Mouse (Mus musculus) brain, embryonic 14.5 days (tissue): Measurements from ENCODE around the gene Pla2g3.

Experiments
- CTCF ChIP-seq: fragments of 200-500 bp; IDR thresholded peaks from 2 replicates; pipeline ENCODE4 v1.5.1; 2012; ENCODE audit warnings: inconsistent platforms, mild to moderate bottlenecking, moderate library complexity, borderline replicate concordance; ENCODE audit not compliant: insufficient read depth, insufficient read length; ENCODE audit errors: extremely low read depth
- POLR2A ChIP-seq: fragments of 200-500 bp; IDR thresholded peaks from 2 replicates; pipeline ENCODE4 v1.6.1; 2012; ENCODE audit warnings: mild to moderate bottlenecking, inconsistent platforms, borderline replicate concordance; ENCODE audit not compliant: poor library complexity, insufficient read depth, insufficient read length, severe bottlenecking; ENCODE audit errors: extremely low read depth

DNA sequence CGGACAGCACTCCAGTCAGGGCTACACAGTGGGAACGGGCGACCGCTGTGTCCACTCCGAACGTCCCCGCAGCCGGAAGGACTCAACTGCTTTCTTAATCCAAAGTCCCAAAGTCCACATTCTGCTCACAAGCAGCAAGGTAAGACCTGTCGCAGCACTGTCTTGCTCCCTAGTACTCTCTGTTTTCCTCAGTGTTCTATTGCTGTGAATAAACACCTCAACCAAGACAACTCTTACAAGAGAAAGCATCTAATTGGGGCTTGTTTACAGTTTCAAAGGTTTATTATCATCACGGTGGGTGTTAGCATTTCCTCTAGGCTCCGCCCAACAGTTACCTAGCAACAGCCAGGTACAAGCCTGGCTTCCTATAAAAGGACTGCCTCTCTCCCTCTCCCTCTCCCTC lies 16.6 kb upstream of the Pla2g3 start:
- TF ChIP-seq POLR2A: no peak
- no peak for TF ChIP-seq CTCF
